Mouse (Mus musculus): ENCODE results near the gene Smoc1.

GRCm38 (mm10) chr12:80995326-80995725, 31.3 kb upstream of the Smoc1 start:
- TF ChIP-seq CTCF (IDR thresholded peaks at IDR 0.05; ENCODE audit: insufficient read depth, low read length), result no peak
- no peak for TF ChIP-seq POLR2A (IDR thresholded peaks at IDR 0.05; ENCODE audit: borderline replicate concordance, extremely low read depth, low read depth, low read length)
